Mouse (Mus musculus) neural tube, postnatal 0 days (tissue): ENCODE results near the gene Olfr610. TPM values are rescaled to one million over a fixed set of nuclear protein-coding genes. Genes with fewer than 3 reads are reported as not detected.

Experiments used
- polyA plus RNA-seq: library from polyadenylated mRNA; unstranded; fragments of >200 nt; fragmentation: Nextera tagmentation; extraction: Ambion mirVana; gene quantifications from 2 replicates; pipeline ENCODE4 v1.2.1, GENCODE M21; 2015

Gene Olfr610
- not detected in 2 replicates for polyA plus RNA-seq

DNA sequence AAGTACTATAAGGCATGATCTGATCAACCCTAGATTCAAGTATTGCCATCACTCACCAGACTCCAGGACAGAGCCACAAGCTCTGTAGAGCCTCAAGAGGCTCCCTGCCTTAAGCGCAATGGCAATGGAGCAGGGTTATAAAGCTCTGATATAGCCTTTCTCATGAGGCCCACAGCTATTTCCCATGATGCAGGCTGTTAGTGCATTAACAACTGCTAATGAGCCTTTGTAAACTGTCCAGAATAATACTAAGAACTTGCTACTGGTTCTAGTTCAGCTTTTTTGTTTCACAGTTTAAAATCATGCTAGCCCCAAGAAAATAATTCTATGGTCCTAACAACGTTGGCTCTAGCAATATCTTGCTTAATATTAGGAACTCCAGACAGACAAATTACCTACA lies at the start of gene Olfr610:
TSS of gene Olfr610 (minus strand) at position 101 of the 400 bp plus-strand sequence.

DNA sequence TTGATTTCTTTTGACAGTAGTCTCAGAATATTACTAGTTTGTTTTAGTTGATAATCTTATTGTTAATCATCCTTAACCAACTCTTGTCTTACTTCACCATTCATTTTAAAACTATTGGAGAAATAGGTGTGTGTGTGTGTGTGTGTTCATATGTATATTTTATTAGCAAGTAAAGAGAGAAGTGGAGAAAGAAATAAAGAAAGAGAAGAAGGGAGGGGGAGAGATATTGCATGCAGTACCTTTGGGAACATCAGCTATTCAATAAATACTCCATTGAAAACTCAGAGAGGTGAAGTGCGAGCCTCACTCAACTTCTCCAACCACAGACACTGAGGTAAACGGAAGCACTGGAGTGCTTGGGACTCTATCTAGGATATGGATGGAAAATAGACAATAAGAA lies 43.9 kb upstream of the Olfr610 start, which contains the start of gene Olfr615:
TSS of gene Olfr615 (plus strand) at position 301 of the 400 bp plus-strand sequence.

DNA sequence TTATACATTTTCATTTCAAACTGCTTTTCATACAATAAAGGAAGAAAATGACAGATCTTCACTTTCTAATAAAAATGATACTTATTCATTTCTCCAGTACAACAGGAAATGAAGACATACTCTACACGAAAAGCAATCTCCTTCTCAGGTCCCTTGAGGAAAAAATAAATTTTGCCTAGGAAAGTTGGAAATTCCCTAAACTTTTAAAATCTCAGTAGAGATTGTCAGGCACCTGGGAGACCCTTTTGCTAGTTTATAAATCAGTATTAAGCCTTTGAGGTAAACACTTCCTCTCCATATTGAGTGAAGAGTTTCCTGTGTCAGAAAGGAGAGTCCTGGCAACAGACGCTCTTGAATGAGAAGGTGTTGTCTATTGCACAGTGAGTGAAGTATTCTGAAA lies 35.9 kb upstream of the Olfr610 start, which contains the start of gene Olfr613:
TSS of gene Olfr613 (plus strand) at position 301 of the 400 bp plus-strand sequence.

DNA sequence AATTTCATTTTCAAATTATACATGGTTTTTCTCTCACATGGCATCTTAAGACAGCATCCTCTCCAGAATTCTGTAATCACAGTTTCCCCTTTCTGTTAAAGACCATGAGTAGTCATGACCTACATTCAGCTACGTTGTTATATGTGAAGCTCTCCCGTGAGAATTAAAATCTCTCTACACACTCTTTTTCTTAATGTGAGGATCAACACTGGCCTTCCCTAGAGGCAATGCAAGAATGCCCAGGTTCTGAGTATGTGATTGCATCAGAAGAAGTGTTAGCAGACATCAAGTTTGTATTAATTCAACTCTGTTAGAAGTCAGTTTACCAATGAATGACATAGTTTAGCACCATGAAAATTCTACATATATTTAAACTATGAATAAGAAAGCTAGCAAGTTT lies 30.7 kb upstream of the Olfr610 start, which contains the start of gene Olfr612:
TSS of gene Olfr612 (minus strand) at position 101 of the 400 bp plus-strand sequence.

DNA sequence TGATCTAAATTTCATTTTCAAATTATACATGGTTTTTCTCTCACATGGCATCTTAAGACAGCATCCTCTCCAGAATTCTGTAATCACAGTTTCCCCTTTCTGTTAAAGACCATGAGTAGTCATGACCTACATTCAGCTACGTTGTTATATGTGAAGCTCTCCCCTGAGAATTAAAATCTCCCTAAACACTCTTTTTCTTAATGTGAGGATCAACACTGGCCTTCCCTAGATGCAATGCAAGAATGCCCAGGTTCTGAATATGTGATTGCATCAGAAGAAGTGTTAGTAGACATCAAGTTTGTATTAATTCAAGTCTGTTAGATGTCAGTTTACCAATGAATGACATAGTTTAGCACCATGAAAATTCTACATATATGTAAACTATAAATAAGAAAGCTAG lies 8.8 kb upstream of the Olfr610 start, which contains the start of gene Olfr611:
TSS of gene Olfr611 (minus strand) at position 101 of the 400 bp plus-strand sequence.

DNA sequence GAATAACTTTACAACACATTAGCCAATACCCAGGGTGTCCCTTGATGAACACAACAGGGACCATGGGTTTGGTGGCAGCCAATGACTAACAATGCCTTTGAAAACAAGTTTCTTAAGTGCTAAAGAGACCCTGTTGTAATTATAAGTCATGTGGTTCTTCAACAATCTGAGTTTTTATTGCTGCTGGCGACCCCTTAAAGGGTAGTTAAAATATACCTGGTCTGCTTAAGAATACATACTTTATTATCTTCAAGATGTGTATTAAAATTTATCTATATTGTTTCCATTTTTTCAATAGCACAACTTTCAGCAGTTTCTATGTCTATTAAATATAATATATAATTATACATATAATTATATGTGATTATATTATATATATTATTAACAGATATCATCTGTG lies 14.0 kb downstream of the Olfr610 start, which contains the start of gene Olfr609:
TSS of gene Olfr609 (minus strand) at position 101 of the 400 bp plus-strand sequence.

DNA sequence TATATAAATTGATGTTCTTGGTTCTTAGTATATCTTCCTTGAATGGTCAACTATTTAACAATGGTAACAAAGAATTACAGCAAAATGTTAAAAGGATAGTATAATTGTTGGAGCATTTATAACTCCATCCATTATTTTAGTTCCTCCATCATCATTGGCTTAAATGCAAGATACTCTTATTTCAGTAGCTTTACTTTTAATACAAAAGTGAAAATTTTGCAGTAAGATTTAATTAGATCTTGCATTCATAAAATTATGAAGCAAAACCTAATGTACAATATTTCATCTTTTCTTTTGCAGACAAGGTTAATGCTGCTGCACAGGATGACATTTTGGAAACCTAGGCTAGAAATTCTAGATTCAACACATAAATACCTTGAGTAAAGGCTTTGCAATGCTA lies 42.3 kb downstream of the Olfr610 start, which contains the start of gene Olfr608:
TSS of gene Olfr608 (plus strand) at position 301 of the 400 bp plus-strand sequence.

Other genes starting within 250 kb of the Olfr610 start
- gene Olfr596, start 206.5 kb downstream of the Olfr610 start, polyA plus RNA-seq = not detected in 2 replicates
- gene Olfr597, start 195.8 kb downstream of the Olfr610 start, polyA plus RNA-seq = not detected in 2 replicates
- not detected in 2 replicates for gene Olfr598, start 188.6 kb downstream of the Olfr610 start, polyA plus RNA-seq
- not detected in 2 replicates for gene Olfr599, start 176.2 kb downstream of the Olfr610 start, polyA plus RNA-seq
- gene Olfr600, start 162.5 kb downstream of the Olfr610 start, polyA plus RNA-seq = not detected in 2 replicates
- not detected in 2 replicates for gene Olfr601, start 149.5 kb downstream of the Olfr610 start, polyA plus RNA-seq
- not detected in 2 replicates for gene Olfr603, start 125.9 kb downstream of the Olfr610 start, polyA plus RNA-seq
- gene Usp17lc, start 97.0 kb downstream of the Olfr610 start, polyA plus RNA-seq = not detected in 2 replicates
- not detected in 2 replicates for gene Olfr605, start 66.7 kb downstream of the Olfr610 start, polyA plus RNA-seq
- not detected in 2 replicates for gene Olfr606, start 63.1 kb downstream of the Olfr610 start, polyA plus RNA-seq
- not detected in 2 replicates for gene Olfr607, start 48.0 kb downstream of the Olfr610 start, polyA plus RNA-seq
- not detected in 2 replicates for gene Olfr608, start 42.2 kb downstream of the Olfr610 start, polyA plus RNA-seq
- not detected in 2 replicates for gene Olfr609, start 14.1 kb downstream of the Olfr610 start, polyA plus RNA-seq
- not detected in 2 replicates for gene Olfr611, start 8.7 kb upstream of the Olfr610 start, polyA plus RNA-seq
- gene Olfr612, start 30.6 kb upstream of the Olfr610 start, polyA plus RNA-seq = not detected in 2 replicates
- gene Olfr613, start 36.0 kb upstream of the Olfr610 start, polyA plus RNA-seq = not detected in 2 replicates
- not detected in 2 replicates for gene Olfr615, start 44.0 kb upstream of the Olfr610 start, polyA plus RNA-seq
- gene Olfr616, start 57.0 kb upstream of the Olfr610 start, polyA plus RNA-seq = not detected in 2 replicates
- not detected in 2 replicates for gene Olfr617, start 60.9 kb upstream of the Olfr610 start, polyA plus RNA-seq
- not detected in 2 replicates for gene Olfr618, start 78.0 kb upstream of the Olfr610 start, polyA plus RNA-seq
- not detected in 2 replicates for gene Olfr619, start 88.5 kb upstream of the Olfr610 start, polyA plus RNA-seq
- not detected in 2 replicates for gene Olfr620, start 100.4 kb upstream of the Olfr610 start, polyA plus RNA-seq
- not detected in 2 replicates for gene Olfr622, start 130.6 kb upstream of the Olfr610 start, polyA plus RNA-seq
- gene Olfr623, start 151.6 kb upstream of the Olfr610 start, polyA plus RNA-seq = not detected in 2 replicates
- gene Olfr624, start 159.1 kb upstream of the Olfr610 start, polyA plus RNA-seq = 0.04 TPM in 2 replicates
- gene Olfr625-ps1, start 170.6 kb upstream of the Olfr610 start, polyA plus RNA-seq = not detected in 2 replicates
- gene Olfr243, start 202.5 kb upstream of the Olfr610 start, polyA plus RNA-seq = not detected in 2 replicates
- not detected in 2 replicates for gene Olfr628, start 218.3 kb upstream of the Olfr610 start, polyA plus RNA-seq
- not detected in 2 replicates for gene Olfr629, start 232.8 kb upstream of the Olfr610 start, polyA plus RNA-seq
- gene Olfr630, start 245.2 kb upstream of the Olfr610 start, polyA plus RNA-seq = not detected in 2 replicates